Mouse (Mus musculus) kidney, postnatal 0 days (tissue): ENCODE measurements at regions not wholly inside any gene's neighbourhood (a gene's known extent, or its start where the extent isn't known, plus 50 kb on each side); places are given as distances from the start of the nearest gene placed in this dataset.

Experiments
- ATAC-seq: fragments of 200-750 bp; cut with Nextera tagmentation; replicated peaks from 2 replicates; pipeline ENCODE4 v1.8.0; 2017; ENCODE audit warnings: low read depth, moderate number of reproducible peaks, moderate TSS enrichment, moderate library complexity; ENCODE audit not compliant: low FRiP score
- DNase-seq: peaks from one replicate; pipeline ENCODE4 v3.0.0-alpha.2; 2016; ENCODE audit warnings: low spot score
- H3K27ac ChIP-seq: fragments of 300-500 bp; sonication (generic); 2 replicates; pipeline ENCODE4 v1.5.1; 2014; ENCODE audit warnings: mild to moderate bottlenecking
- H3K27me3 ChIP-seq: fragments of 300-500 bp; sonication (generic); 2 replicates; pipeline ENCODE4 v1.6.1; 2014; ENCODE audit warnings: low read length, mixed read lengths; ENCODE audit not compliant: insufficient read depth
- H3K36me3 ChIP-seq: fragments of 300-500 bp; sonication (generic); 2 replicates; pipeline ENCODE4 v1.6.1; 2014; ENCODE audit warnings: low read length, mixed read lengths; ENCODE audit not compliant: insufficient read depth
- H3K4me1 ChIP-seq: fragments of 300-500 bp; sonication (generic); replicated peaks from 2 replicates; pipeline ENCODE4 v1.6.1; 2014; ENCODE audit warnings: antibody characterized with exemption, low read length, mixed read lengths; ENCODE audit not compliant: insufficient read depth
- H3K4me2 ChIP-seq: fragments of 300-500 bp; sonication (generic); 2 replicates; pipeline ENCODE4 v1.6.1; 2014; ENCODE audit warnings: mild to moderate bottlenecking, low read length, moderate library complexity, mixed read lengths
- H3K4me3 ChIP-seq: fragments of 300-500 bp; sonication (generic); replicated peaks from 2 replicates; pipeline ENCODE4 v1.5.1; 2014; ENCODE audit warnings: low read depth, low read length
- H3K9ac ChIP-seq: fragments of 300-500 bp; sonication (generic); 2 replicates; pipeline ENCODE4 v1.6.1; 2014; ENCODE audit warnings: low read depth, low read length
- H3K9me3 ChIP-seq: fragments of 300-500 bp; sonication (generic); replicated peaks from 2 replicates; pipeline ENCODE4 v1.6.1; 2016; ENCODE audit warnings: low read length, inconsistent platforms, mixed read lengths
- CTCF ChIP-seq: IDR thresholded peaks from 2 replicates; pipeline ENCODE4 v1.5.1; 2016; ENCODE audit warnings: antibody characterized with exemption, low read depth, mild to moderate bottlenecking, moderate library complexity
- WGBS: fragments of 180-500 bp; shearing (Covaris S2); extraction: QIAGEN DNeasy Blood & Tissue Kit; methylation state at CpG from one replicate; pipeline ENCODE4 v1.1.7; 2014; 5-methylcytosine and 5-hydroxymethylcytosine counted together

DNA sequence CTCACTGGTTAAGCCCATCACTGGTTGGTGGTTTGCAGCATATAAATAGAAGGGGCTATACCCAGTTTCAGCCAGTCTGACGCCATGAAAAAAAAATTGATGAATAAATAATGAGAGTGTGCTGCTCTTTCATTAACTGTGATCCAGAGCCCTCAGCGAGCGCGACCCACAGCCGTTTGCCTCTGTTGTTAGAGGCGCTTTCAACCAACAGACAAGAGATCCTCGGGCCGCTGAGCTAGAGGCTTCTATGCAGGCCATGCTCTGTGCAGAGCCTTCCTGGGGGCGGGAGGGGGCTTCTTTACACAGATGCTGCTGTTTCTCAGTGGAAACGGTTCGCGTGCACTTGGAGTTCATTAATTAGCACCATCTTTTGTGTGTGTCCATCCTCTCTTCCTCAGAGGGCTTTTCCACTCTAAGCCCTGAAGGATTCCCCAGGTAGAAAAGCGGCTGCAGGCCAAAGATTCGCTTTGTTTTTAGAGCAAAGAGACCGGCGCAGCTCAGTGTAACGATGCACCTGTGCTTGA is 243.6 kb downstream of the Hs3st3b1 start:
- H3K4me1 ChIP-seq: no peaks in the 10 kb centered on the region
- no peak overlapping the region for H3K4me2 ChIP-seq
- H3K9me3 ChIP-seq: no peaks in the 10 kb centered on the region
- H3K36me3 ChIP-seq: no peaks in the 10 kb centered on the region
- TF ChIP-seq CTCF: no peak
- no peak overlapping the region for H3K27ac ChIP-seq
- DNase-seq: no peak
- H3K9ac ChIP-seq: no peak overlapping the region
- no peaks in the 10 kb centered on the region for H3K27me3 ChIP-seq
- WGBS: 81% methylated on average over 17 of the region's 17 CpGs
- no peak for ATAC-seq
- no peak overlapping the region for H3K4me3 ChIP-seq

DNA sequence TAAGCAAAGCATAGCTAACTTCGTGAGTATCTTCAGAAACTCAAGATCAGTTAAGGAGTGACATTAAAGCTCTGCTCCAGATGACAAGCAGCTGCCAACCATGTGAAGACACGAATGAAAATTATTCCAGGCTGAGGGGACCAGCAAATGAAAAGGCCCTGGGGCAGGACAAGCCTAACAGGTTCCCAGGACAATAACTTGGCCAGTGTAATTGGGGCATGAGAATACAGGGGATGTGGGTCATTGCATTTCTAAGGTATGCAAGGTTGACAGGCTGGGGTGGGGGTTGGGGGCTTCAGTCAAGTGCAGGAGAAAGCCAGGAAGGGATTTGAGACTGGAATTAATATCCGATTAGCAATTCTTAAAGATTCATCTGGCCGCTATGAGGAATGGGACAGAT is 242.6 kb downstream of the Hs3st3b1 start:
- Histone ChIP-seq H3K4me2 (no peak overlapping the region), H3K27ac (no peak overlapping the region), H3K9ac (no peak overlapping the region), H3K27me3 (no peaks in the 10 kb centered on the region), H3K36me3 (no peaks in the 10 kb centered on the region), H3K4me3 (no peak overlapping the region), H3K9me3 (no peaks in the 10 kb centered on the region), H3K4me1 (no peaks in the 10 kb centered on the region)
- 62% methylated on average over 4 of the region's 4 CpGs for WGBS
- no peak for TF ChIP-seq CTCF
- DNase-seq (no peak), ATAC-seq (no peak)

DNA sequence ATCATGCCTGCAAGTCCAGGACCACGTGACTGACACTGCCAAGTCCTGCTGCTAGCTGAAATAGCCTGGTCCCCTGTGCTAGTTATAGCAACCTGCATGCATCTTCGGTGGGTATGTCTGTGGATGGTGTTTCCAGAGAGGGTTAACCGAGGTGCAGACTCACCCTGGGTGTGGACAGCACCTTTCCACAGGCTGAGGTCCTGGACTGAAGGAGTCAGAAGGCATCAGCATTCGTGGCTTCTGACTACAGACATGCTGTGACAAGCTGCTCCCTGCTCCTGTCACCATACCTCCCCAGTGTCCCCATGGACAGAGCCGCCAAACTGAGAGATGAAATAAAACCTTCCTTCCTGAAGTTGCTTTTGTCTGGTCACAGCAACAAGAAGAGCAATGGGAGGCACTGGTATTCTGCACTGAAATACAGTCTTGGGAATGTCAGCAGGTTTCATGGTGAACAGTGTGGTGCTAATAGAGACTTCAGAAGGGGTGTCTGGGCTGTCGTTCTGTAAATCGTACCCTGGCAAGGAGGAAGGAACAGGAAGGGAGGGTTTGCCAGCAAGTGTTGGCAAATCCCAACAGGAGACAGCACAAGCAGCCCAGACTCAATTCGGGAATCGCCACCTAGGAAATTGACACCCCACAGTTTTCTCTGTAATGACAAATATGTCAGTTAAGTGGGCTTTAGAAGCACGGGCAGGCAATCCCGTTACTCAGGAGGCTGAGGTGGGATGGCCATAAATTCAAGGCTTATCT is 237.7 kb downstream of the Hs3st3b1 start:
- no peak overlapping the region for H3K9ac ChIP-seq
- no peak for TF ChIP-seq CTCF
- no peaks in the 10 kb centered on the region for H3K9me3 ChIP-seq
- no peak overlapping the region for H3K27ac ChIP-seq
- H3K4me3 ChIP-seq: no peak overlapping the region
- no peaks in the 10 kb centered on the region for H3K27me3 ChIP-seq
- DNase-seq: no peak
- WGBS: 52% methylated on average over 11 of the region's 11 CpGs
- H3K4me2 ChIP-seq: no peak overlapping the region
- ATAC-seq: no peak
- H3K4me1 ChIP-seq: no peaks in the 10 kb centered on the region
- H3K36me3 ChIP-seq: no peaks in the 10 kb centered on the region

DNA sequence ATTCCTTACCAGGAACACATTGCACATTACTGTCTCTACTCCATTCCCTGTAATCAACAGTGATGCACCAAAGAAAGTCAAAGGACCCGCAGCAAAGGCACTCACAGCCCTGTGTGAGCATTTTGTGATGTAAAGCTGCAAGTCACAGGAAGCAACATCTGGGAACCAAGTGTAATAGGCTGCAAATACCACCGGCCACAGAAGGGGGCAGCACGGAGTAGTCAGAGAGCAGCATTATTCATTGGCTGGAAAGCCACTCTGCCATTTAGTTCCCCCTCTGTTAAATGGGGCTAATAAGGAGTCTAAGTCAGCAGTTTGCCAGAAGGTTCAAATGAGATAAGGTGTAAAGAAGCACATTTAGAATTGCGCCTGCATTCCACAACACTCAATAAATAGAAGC is 231.0 kb downstream of the Hs3st3b1 start:
- H3K4me2 ChIP-seq: no peak overlapping the region
- no peak overlapping the region for H3K9ac ChIP-seq
- no peak overlapping the region for H3K27ac ChIP-seq
- H3K4me3 ChIP-seq: no peak overlapping the region
- peak; percentile 61 for TF ChIP-seq CTCF
- WGBS: 46% methylated on average over 4 of the region's 4 CpGs
- no peaks in the 10 kb centered on the region for H3K36me3 ChIP-seq
- no peak for ATAC-seq
- no peaks in the 10 kb centered on the region for H3K27me3 ChIP-seq
- no peaks in the 10 kb centered on the region for H3K4me1 ChIP-seq
- DNase-seq: peak; percentile 11
- H3K9me3 ChIP-seq: no peaks in the 10 kb centered on the region

DNA sequence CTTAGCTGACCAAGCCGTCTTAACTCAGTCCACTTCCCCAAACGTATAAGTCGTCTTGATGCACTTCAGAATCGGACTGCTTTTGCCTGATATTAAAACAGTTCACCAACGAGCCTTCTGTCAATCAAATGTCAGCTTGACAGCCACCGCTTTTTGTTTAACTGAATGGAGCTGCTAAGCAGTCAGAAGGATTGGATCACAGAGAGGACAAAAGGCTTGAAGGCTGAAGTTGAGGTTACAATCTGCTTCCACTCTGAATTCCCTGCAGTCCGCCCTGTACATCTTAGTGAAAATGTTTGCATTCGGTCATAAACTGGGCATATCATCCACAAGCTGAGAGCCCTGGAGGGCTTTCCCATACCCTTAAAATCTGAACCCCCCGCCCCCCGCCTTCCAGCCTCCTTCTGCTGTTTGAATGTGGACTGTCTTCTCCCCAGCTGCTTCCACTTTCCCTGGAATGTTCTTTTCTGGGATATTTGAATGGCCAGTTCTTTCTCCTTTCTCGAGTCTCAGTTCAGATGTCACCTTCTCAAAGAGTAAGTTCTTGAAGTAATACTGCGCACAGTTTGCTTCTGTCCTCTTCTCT is 217.0 kb downstream of the Hs3st3b1 start:
- no peak overlapping the region for H3K4me3 ChIP-seq
- no peaks in the 10 kb centered on the region for H3K9me3 ChIP-seq
- no peaks in the 10 kb centered on the region for H3K36me3 ChIP-seq
- H3K27me3 ChIP-seq: no peaks in the 10 kb centered on the region
- H3K9ac ChIP-seq: no peak overlapping the region
- WGBS: 82% methylated on average over 12 of the region's 12 CpGs
- no peaks in the 10 kb centered on the region for H3K4me1 ChIP-seq
- no peak for ATAC-seq
- H3K4me2 ChIP-seq: no peak overlapping the region
- TF ChIP-seq CTCF: no peak
- DNase-seq: no peak
- H3K27ac ChIP-seq: no peak overlapping the region

DNA sequence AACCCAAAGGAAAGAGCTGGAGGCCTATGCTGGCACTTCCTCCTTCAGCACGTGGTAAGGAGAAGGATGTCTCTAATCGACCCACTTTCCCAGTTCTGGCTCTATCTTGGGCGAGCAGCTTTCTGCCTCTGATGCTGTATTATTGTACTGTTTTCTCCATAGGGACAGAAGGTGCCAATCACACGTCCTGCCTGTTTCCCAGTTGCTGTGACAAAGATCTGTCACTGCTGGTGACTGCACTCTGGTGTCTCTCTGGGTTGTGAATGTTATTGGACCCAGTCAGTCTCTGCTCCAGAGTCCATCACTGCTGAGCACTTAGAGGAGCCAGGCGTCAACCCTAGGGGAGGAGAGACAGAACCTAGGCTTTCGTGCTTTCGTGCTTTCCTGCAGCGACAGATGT is 216.0 kb downstream of the Hs3st3b1 start:
- H3K9ac ChIP-seq: no peak overlapping the region
- no peak overlapping the region for H3K27ac ChIP-seq
- no peak for TF ChIP-seq CTCF
- H3K36me3 ChIP-seq: no peaks in the 10 kb centered on the region
- no peaks in the 10 kb centered on the region for H3K9me3 ChIP-seq
- no peak for ATAC-seq
- H3K4me2 ChIP-seq: no peak overlapping the region
- H3K27me3 ChIP-seq: no peaks in the 10 kb centered on the region
- DNase-seq: no peak
- 79% methylated on average over 8 of the region's 8 CpGs for WGBS
- H3K4me3 ChIP-seq: no peak overlapping the region
- no peaks in the 10 kb centered on the region for H3K4me1 ChIP-seq
